Mouse (Mus musculus) forebrain, embryonic 15.5 days (tissue): ENCODE measurements around the gene Hpd. TPM values are rescaled to one million over a fixed set of nuclear protein-coding genes. Genes with fewer than 3 reads are reported as not detected.

Experiments
- ATAC-seq: fragments of 200-750 bp; cut with Nextera tagmentation; replicated peaks from 2 replicates; pipeline ENCODE4 v1.8.0; 2017; ENCODE audit warnings: mild to moderate bottlenecking, moderate TSS enrichment, moderate library complexity
- H3K27ac ChIP-seq: fragments of 300-500 bp; sonication (generic); replicated peaks from 2 replicates; pipeline ENCODE4 v1.5.1; 2015; ENCODE audit warnings: mild to moderate bottlenecking, inconsistent platforms
- H3K27me3 ChIP-seq: fragments of 300-500 bp; sonication (generic); 2 replicates; pipeline ENCODE4 v1.6.1; 2015; ENCODE audit warnings: inconsistent platforms
- H3K36me3 ChIP-seq: fragments of 300-500 bp; sonication (generic); 2 replicates; pipeline ENCODE4 v1.6.1; 2015; ENCODE audit warnings: mild to moderate bottlenecking, inconsistent platforms
- H3K4me1 ChIP-seq: fragments of 300-500 bp; sonication (generic); 2 replicates; pipeline ENCODE4 v1.6.1; 2015; ENCODE audit warnings: inconsistent platforms
- H3K4me2 ChIP-seq: fragments of 300-500 bp; sonication (generic); replicated peaks from 2 replicates; pipeline ENCODE4 v1.6.1; 2015; ENCODE audit warnings: mild to moderate bottlenecking, inconsistent platforms
- H3K4me3 ChIP-seq: fragments of 300-500 bp; sonication (generic); 2 replicates; pipeline ENCODE4 v1.5.1; 2015; ENCODE audit warnings: mild to moderate bottlenecking, inconsistent platforms
- H3K9ac ChIP-seq: fragments of 300-500 bp; sonication (generic); replicated peaks from 2 replicates; pipeline ENCODE4 v1.6.1; 2015; ENCODE audit warnings: mild to moderate bottlenecking, inconsistent platforms
- H3K9me3 ChIP-seq: fragments of 300-500 bp; sonication (generic); 2 replicates; pipeline ENCODE4 v1.6.1; 2016; ENCODE audit warnings: inconsistent platforms
- WGBS: fragments of 180-500 bp; shearing (Covaris S2); methylation state at CpG from one replicate; pipeline ENCODE4 v1.1.7; 2015; ENCODE audit warnings: mixed read lengths; 5-methylcytosine and 5-hydroxymethylcytosine counted together
- polyA plus RNA-seq: library from polyadenylated mRNA; unstranded; fragments of >200 nt; fragmentation: Nextera tagmentation; extraction: Ambion mirVana; gene quantifications from 2 replicates; pipeline ENCODE4 v1.2.1, GENCODE M21; 2015

The Hpd gene
- polyA plus RNA-seq, 1 experiment from 2014 or later, result not detected

DNA sequence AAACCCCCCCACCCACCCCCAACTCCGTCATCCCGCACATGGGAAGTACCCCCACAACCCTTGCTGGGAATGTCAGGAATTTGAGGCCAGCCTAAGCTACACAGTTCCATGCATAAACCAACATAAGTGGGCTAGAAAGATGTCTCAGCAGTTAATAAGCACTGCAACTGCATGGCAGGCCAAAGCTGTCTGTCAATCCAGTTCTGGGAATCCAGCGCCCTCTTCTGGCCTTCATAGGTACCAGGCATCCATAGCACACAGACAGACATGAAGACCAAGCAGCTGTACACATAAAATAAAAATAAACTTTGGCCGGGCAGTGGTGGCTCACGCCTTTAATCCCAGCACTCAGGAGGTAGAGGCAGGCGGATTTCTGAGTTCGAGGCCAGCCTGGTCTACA is 27.1 kb downstream of the Hpd start:
- Histone ChIP-seq H3K9me3 (no peaks in the 10 kb centered on the region), H3K4me2 (no peak overlapping the region), H3K27ac (no peak overlapping the region), H3K4me3 (no peak overlapping the region), H3K4me1 (peaks cover 14% of the 10 kb centered on the region), H3K36me3 (peaks cover 76% of the 10 kb centered on the region), H3K27me3 (no peaks in the 10 kb centered on the region), H3K9ac (no peak overlapping the region)
- ATAC-seq, result no peak
- WGBS, result 53% methylated on average over 7 of the region's 7 CpGs

DNA sequence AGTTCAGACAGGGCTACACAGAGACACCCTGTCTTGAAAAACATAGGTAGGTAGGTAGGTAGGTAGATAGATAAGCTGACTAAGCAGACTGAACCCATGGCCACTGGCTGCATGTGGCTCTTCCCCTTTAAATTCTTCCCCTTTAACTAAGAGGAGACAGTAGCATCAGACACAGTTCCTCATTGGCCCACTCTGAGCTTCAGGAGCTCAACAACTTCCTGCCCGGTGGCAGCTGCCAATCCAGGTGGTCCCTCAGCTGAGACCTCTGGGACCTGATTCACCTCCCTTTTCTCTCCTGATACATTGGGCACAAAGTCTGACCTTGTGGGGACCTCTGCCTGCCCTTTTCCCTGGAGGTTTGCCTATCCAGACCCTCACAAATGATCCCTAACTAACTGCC is 29.6 kb downstream of the Hpd start:
- Histone ChIP-seq H3K9ac (no peak overlapping the region), H3K36me3 (peaks cover 62% of the 10 kb centered on the region), H3K9me3 (no peaks in the 10 kb centered on the region), H3K4me2 (no peak overlapping the region), H3K4me3 (no peak overlapping the region), H3K4me1 (peaks cover 38% of the 10 kb centered on the region), H3K27ac (no peak overlapping the region), H3K27me3 (no peaks in the 10 kb centered on the region)
- 71% methylated on average over 1 of the region's 1 CpGs for WGBS
- no peak for ATAC-seq

DNA sequence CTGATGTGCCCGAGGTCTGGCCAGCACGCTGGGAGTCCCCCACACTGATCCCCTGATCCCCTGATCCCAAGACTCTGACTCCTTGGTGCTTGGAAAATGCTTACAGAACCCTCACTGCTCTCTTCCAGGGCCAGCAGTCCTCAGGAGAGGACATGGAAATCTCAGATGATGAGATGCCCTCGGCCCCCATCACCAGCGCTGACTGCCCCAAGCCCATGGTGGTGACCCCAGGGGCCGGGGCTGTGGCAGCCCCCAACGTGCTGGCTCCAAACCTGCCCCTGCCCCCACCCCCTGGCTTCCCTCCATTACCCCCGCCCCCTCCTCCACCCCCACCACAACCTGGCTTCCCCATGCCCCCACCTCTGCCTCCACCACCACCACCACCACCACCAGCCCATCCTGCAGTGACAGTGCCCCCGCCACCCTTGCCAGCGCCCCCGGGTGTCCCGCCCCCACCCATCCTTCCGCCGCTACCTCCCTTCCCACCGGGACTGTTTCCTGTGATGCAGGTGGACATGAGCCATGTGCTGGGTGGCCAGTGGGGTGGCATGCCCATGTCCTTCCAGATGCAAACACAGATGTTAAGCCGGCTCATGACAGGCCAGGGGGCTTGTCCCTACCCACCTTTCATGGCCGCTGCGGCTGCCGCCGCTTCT is 30.7 kb downstream of the Hpd start:
- no peak for ATAC-seq
- Histone ChIP-seq H3K4me2 (peak overlapping the region; percentile 70; the same call in 1 of the 2 replicates), H3K4me1 (peaks cover 40% of the 10 kb centered on the region), H3K9ac (no peak overlapping the region), H3K4me3 (no peak overlapping the region), H3K9me3 (no peaks in the 10 kb centered on the region), H3K27ac (no peak overlapping the region), H3K36me3 (peaks cover 62% of the 10 kb centered on the region), H3K27me3 (no peaks in the 10 kb centered on the region)
- WGBS, result 95% methylated on average over 19 of the region's 19 CpGs

DNA sequence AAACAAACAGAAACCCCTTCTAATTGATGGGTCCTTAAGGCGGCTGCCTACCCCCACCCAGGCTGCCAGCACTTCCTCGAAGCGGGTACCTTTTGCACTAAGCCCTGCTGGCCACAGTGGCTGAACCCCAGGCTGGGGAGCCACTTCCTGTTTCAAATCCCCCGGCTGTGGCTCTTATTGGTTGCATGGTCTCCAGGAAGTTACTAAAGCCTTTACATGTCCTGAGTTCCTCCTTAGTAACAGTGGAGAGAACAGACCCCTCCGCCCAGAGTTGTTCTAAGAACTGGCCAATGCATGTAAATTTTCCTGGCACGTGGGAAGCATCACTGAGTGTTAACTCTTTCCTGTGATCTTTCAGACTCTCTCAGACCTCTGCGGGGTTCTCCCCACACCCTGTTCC is 31.4 kb downstream of the Hpd start:
- no peak overlapping the region for H3K27ac ChIP-seq
- no peaks in the 10 kb centered on the region for H3K27me3 ChIP-seq
- H3K36me3 ChIP-seq, result peaks cover 61% of the 10 kb centered on the region
- H3K9ac ChIP-seq, result peak overlapping the region; percentile 34
- H3K4me2 ChIP-seq, result peak overlapping the region; percentile 70
- H3K4me3 ChIP-seq, result peak overlapping the region; percentile 45
- no peak for ATAC-seq
- H3K9me3 ChIP-seq, result no peaks in the 10 kb centered on the region
- WGBS, result 36% methylated on average over 7 of the region's 7 CpGs
- H3K4me1 ChIP-seq, result peaks cover 46% of the 10 kb centered on the region

GRCm38 (mm10) chr5:123150641-123151040 is 31.9 kb downstream of the Hpd start:
- Histone ChIP-seq H3K27me3 (no peaks in the 10 kb centered on the region), H3K4me2 (peak overlapping the region; percentile 70), H3K4me1 (peaks cover 50% of the 10 kb centered on the region), H3K36me3 (peaks cover 59% of the 10 kb centered on the region), H3K9me3 (no peaks in the 10 kb centered on the region), H3K27ac (no peak overlapping the region), H3K4me3 (peak overlapping the region; percentile 45), H3K9ac (peak overlapping the region; percentile 34)
- no peak for ATAC-seq
- 48% methylated on average over 7 of the region's 7 CpGs for WGBS

DNA sequence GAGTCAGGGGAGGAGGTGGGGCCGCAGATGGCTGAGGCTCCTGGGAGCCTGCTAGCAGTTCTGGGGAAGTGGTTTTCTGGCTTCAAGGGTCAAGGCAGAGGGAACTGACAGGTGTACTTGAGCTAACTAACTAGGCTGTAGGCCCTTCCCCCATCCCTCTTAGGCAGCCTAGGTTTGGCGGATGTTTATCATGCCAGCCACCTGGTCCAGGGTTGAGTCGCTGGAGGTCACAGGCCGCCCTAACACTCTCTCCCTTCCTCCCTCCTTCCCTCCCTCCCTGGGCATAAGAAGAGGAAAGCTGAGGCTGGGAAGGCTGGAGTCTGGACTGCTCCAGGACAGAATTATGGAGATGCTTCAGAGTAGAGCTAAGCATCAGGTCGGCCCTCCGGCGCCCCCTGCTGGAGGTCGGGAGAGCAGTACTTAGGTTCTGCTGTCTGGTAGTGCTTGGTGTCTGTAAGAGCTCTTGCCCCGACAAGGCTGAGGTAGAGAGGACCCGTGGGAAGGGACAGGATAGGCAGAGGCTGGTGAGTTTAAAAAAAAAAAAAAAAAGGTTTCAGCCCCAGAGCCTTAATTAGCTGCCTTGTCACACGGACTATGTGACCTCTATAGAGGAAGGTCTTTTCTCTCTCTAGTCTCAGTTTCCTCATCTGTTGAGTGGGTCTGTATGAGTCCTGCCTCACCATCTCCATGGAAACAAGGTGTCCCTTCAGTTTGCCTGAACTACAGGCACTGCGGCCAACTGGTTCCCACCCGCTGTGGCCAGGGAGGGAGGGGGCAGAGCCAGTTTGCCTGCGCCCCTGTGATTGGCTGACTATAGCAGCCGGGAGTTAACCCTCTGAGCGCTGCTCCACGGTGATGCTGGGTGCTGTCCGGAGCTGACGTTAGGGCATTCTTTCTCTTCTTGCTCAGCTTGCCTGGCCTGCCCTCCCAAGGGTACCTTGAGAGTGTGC is 32.8 kb downstream of the Hpd start:
- 9% methylated on average over 19 of the region's 19 CpGs for WGBS
- H3K4me1 ChIP-seq, result peaks cover 59% of the 10 kb centered on the region
- H3K27me3 ChIP-seq, result no peaks in the 10 kb centered on the region
- H3K9ac ChIP-seq, result peak overlapping the region; percentile 40
- peak overlapping the region; percentile 45 for H3K4me3 ChIP-seq
- no peaks in the 10 kb centered on the region for H3K9me3 ChIP-seq
- peak overlapping the region; percentile 70 for H3K4me2 ChIP-seq
- peak; percentile 81 for ATAC-seq
- H3K27ac ChIP-seq, result no peak overlapping the region
- peaks cover 57% of the 10 kb centered on the region for H3K36me3 ChIP-seq

DNA sequence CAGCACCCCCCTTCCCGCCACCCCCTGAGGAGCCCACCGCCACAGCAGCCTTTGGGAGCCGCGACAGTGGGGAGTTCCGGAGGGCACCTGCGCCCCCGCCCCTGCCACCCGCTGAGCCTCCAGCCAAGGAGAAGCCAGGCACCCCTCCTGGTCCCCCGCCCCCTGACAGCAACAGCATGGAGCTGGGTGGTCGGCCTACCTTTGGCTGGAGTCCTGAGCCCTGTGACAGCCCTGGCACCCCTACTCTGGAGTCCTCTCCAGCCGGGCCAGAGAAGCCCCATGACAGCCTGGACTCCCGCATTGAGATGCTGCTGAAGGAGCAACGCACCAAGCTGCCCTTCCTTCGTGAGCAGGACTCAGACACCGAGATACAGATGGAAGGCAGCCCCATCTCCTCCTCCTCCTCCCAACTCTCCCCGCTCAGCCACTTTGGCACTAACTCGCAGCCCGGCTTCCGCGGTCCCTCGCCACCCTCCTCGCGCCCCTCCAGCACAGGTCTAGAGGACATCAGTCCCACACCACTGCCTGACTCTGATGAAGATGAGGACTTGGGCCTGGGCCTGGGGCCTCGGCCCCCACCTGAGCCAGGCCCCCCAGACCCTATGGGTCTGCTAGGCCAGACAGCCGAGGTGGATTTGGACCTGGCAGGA is 34.3 kb downstream of the Hpd start:
- Histone ChIP-seq H3K9me3 (no peaks in the 10 kb centered on the region), H3K4me1 (peaks cover 72% of the 10 kb centered on the region), H3K27me3 (no peaks in the 10 kb centered on the region), H3K4me3 (no peak overlapping the region), H3K27ac (no peak overlapping the region), H3K4me2 (no peak overlapping the region), H3K9ac (peak overlapping the region; percentile 16; the same call in 1 of the 2 replicates), H3K36me3 (peaks cover 43% of the 10 kb centered on the region)
- 80% methylated on average over 25 of the region's 25 CpGs for WGBS
- no peak for ATAC-seq

DNA sequence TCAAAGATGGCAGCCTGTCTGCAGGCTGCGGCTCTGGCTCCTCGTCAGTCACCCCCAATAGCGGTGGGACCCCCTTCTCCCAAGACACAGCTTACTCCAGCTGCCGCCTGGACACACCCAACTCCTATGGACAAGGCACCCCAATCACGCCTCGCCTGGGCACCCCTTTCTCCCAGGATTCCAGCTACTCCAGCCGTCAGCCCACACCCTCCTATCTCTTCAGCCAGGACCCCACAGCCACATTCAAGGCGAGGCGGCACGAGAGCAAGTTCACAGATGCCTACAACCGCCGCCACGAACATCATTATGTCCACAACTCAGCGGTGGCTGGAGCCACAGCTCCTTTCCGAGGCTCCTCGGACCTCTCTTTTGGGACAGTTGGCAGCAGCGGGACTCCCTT is 35.0 kb downstream of the Hpd start:
- no peaks in the 10 kb centered on the region for H3K27me3 ChIP-seq
- no peak for ATAC-seq
- H3K27ac ChIP-seq, result no peak overlapping the region
- no peak overlapping the region for H3K4me3 ChIP-seq
- no peak overlapping the region for H3K4me2 ChIP-seq
- 84% methylated on average over 17 of the region's 17 CpGs for WGBS
- H3K9me3 ChIP-seq, result no peaks in the 10 kb centered on the region
- H3K9ac ChIP-seq, result no peak overlapping the region
- peaks cover 72% of the 10 kb centered on the region for H3K4me1 ChIP-seq
- peaks cover 37% of the 10 kb centered on the region for H3K36me3 ChIP-seq

- H3K36me3 ChIP-seq, result peaks cover 26% of the 10 kb centered on the region
- H3K4me3 ChIP-seq, result no peak overlapping the region
- no peak overlapping the region for H3K4me2 ChIP-seq
Measured at GRCm38 (mm10) chr5:123146357-123146756, 36.2 kb downstream of the Hpd start.

GRCm38 (mm10) chr5:123144746-123145590 is 37.6 kb downstream of the Hpd start:
- ATAC-seq, result no peak
- peaks cover 53% of the 10 kb centered on the region for H3K4me1 ChIP-seq
- no peaks in the 10 kb centered on the region for H3K27me3 ChIP-seq

More at GRCm38 (mm10) chr5:123146357-123146756, 36.2 kb downstream of the Hpd start:
- Histone ChIP-seq H3K4me1 (peaks cover 67% of the 10 kb centered on the region), H3K27me3 (no peaks in the 10 kb centered on the region), H3K9ac (no peak overlapping the region), H3K27ac (no peak overlapping the region), H3K9me3 (no peaks in the 10 kb centered on the region)
- ATAC-seq, result no peak
- WGBS, result 88% methylated on average over 11 of the region's 11 CpGs

DNA sequence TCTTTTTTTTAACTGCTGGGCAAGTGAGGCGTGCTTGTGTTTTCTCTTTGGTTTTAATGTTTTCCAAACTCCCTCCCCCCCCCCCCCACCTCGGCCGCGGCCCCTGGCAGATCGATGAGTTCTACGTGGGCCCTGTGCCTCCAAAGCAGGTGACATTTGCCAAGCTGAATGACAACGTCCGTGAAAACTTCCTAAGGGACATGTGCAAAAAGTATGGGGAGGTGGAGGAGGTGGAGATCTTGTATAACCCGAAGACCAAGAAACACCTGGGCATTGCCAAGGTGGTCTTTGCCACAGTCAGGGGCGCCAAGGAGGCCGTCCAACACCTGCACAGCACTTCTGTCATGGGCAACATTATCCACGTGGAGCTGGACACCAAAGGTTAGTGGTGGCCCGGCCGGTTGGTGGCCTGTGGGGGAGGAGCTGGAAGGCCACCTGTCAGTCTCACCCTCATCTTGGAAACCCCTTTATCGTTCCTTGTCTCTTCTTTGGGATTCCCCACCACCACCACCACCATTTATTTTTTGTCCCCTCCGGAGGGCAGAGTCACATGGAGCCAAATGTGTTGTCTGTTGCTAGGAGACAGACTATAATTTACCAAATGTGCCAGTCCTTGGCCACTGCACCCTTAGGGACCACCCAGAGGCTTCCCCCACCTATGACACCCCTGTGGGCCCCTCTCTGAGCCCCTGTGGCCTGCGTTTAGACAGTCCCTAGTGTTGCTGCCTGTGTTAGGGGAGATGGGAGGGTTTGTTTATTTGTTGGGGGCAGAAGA is 38.4 kb downstream of the Hpd start:
- WGBS, result under 1% methylated on average over 17 of the region's 17 CpGs
- ATAC-seq, result no peak
- no peaks in the 10 kb centered on the region for H3K27me3 ChIP-seq
- H3K4me1 ChIP-seq, result peaks cover 45% of the 10 kb centered on the region
- H3K36me3 ChIP-seq, result peaks cover 26% of the 10 kb centered on the region
- H3K27ac ChIP-seq, result peak overlapping the region; percentile 100
- H3K4me3 ChIP-seq, result peak overlapping the region; percentile 94
- peak overlapping the region; percentile 99 for H3K9ac ChIP-seq
- peak overlapping the region; percentile 98 for H3K4me2 ChIP-seq
- no peaks in the 10 kb centered on the region for H3K9me3 ChIP-seq

More at GRCm38 (mm10) chr5:123144746-123145590, 37.6 kb downstream of the Hpd start:
- peak overlapping the region; percentile 99 for H3K9ac ChIP-seq
- H3K36me3 ChIP-seq, result peaks cover 26% of the 10 kb centered on the region
- no peak overlapping the region for H3K27ac ChIP-seq
- H3K4me3 ChIP-seq, result peak overlapping the region; percentile 94
- WGBS, result 38% methylated on average over 20 of the region's 20 CpGs
- peak overlapping the region; percentile 98 for H3K4me2 ChIP-seq
- H3K9me3 ChIP-seq, result no peaks in the 10 kb centered on the region
